Mouse (Mus musculus) embryonic facial prominence, embryonic 14.5 days (tissue): ENCODE data around the gene Spsb3. TPM values are rescaled to one million over a fixed set of nuclear protein-coding genes. Genes with fewer than 3 reads are reported as not detected.

ENCODE experiments used
- ATAC-seq: fragments of 200-750 bp; cut with Nextera tagmentation; 2 replicates; pipeline ENCODE4 v1.8.0; 2017; ENCODE audit warnings: low read depth, moderate number of reproducible peaks, moderate TSS enrichment
- DNase-seq: peaks from one replicate; pipeline ENCODE4 v3.0.0-alpha.2; 2015; ENCODE audit warnings: low spot score
- H3K27ac ChIP-seq: fragments of 300-500 bp; sonication (generic); replicated peaks from 2 replicates; pipeline ENCODE4 v1.5.1; 2014; ENCODE audit warnings: low read depth, mild to moderate bottlenecking, low read length, moderate library complexity
- H3K27me3 ChIP-seq: fragments of 300-500 bp; sonication (generic); replicated peaks from 2 replicates; pipeline ENCODE4 v1.6.1; 2014; ENCODE audit warnings: low read length; ENCODE audit not compliant: control insufficient read depth, insufficient read depth
- H3K36me3 ChIP-seq: fragments of 300-500 bp; sonication (generic); 2 replicates; pipeline ENCODE4 v1.6.1; 2014; ENCODE audit warnings: low read length, mixed read lengths; ENCODE audit not compliant: control insufficient read depth, insufficient read depth
- H3K4me1 ChIP-seq: fragments of 300-500 bp; sonication (generic); 2 replicates; pipeline ENCODE4 v1.6.1; 2014; ENCODE audit warnings: antibody characterized with exemption, low read length; ENCODE audit not compliant: control insufficient read depth, insufficient read depth
- H3K4me2 ChIP-seq: fragments of 300-500 bp; sonication (generic); 2 replicates; pipeline ENCODE4 v1.6.1; 2014; ENCODE audit warnings: low read depth, mild to moderate bottlenecking, low read length, moderate library complexity, mixed read lengths
- H3K4me3 ChIP-seq: fragments of 300-500 bp; sonication (generic); 2 replicates; pipeline ENCODE4 v1.5.1; 2014; ENCODE audit warnings: low read depth, mild to moderate bottlenecking, low read length
- H3K9ac ChIP-seq: fragments of 300-500 bp; sonication (generic); 2 replicates; pipeline ENCODE4 v1.6.1; 2014; ENCODE audit warnings: low read depth, mild to moderate bottlenecking, low read length, moderate library complexity, mixed read lengths
- H3K9me3 ChIP-seq: fragments of 300-500 bp; sonication (generic); 2 replicates; pipeline ENCODE4 v1.6.1; 2016; ENCODE audit warnings: low read length; ENCODE audit not compliant: control insufficient read depth
- WGBS: fragments of 180-500 bp; shearing (Covaris S2); extraction: QIAGEN DNeasy Blood & Tissue Kit; methylation state at CpG from one replicate; pipeline ENCODE4 v1.1.7; 2014; 5-methylcytosine and 5-hydroxymethylcytosine counted together
- polyA plus RNA-seq: library from polyadenylated mRNA; unstranded; fragments of >200 nt; fragmentation: Nextera tagmentation; extraction: Ambion mirVana; gene quantifications from 2 replicates; pipeline ENCODE4 v1.2.1, GENCODE M21; 2014

Gene Spsb3
- polyA plus RNA-seq, 1 experiment from 2014 or later, result 40.8 TPM

- H3K4me3 ChIP-seq, result peak overlapping the region; percentile 88
- no peak for DNase-seq
- H3K36me3 ChIP-seq, result peaks cover 17% of the 10 kb centered on the region
- H3K9me3 ChIP-seq, result no peaks in the 10 kb centered on the region
- ATAC-seq, result peak; percentile 50; the same call in 1 of the 2 replicates
- H3K27me3 ChIP-seq, result peaks cover 9% of the 10 kb centered on the region; the same call in 1 of the 2 replicates
- WGBS, result under 1% methylated on average over 18 of the region's 21 CpGs
- peak overlapping the region; percentile 76 for H3K9ac ChIP-seq
- H3K4me2 ChIP-seq, result peak overlapping the region; percentile 65
- H3K27ac ChIP-seq, result peak overlapping the region; percentile 85
- H3K4me1 ChIP-seq, result peaks cover 13% of the 10 kb centered on the region
Observed at GRCm38 (mm10) chr17:24849733-24850064, 36.7 kb upstream of the Spsb3 start.

GRCm38 (mm10) chr17:24850065-24850772, 36.2 kb upstream of the Spsb3 start, which contains the start of gene Fahd1:
Gene Fahd1 (minus strand): TSS chr17:24850364.
- ATAC-seq (peak; percentile 100), DNase-seq (peak; percentile 99)
- Histone ChIP-seq H3K9me3 (no peaks in the 10 kb centered on the region), H3K4me2 (peak within 1 kb of the TSS; percentile 65), H3K27me3 (peaks cover 9% of the 10 kb centered on the region; the same call in 1 of the 2 replicates), H3K9ac (peak within 1 kb of the TSS; percentile 76), H3K4me3 (peak within 1 kb of the TSS; percentile 88), H3K4me1 (peaks cover 13% of the 10 kb centered on the region), H3K27ac (peak within 1 kb of the TSS; percentile 85), H3K36me3 (peaks cover 19% of the 10 kb centered on the region)
- WGBS, result under 1% methylated on average over 51 of the region's 58 CpGs

- H3K9ac ChIP-seq, result peak overlapping the region; percentile 72
- no peaks in the 10 kb centered on the region for H3K9me3 ChIP-seq
- H3K36me3 ChIP-seq, result peaks cover 22% of the 10 kb centered on the region
- H3K4me2 ChIP-seq, result peak overlapping the region; percentile 65
- 3% methylated on average over 15 of the region's 20 CpGs for WGBS
- H3K27me3 ChIP-seq, result peaks cover 9% of the 10 kb centered on the region; the same call in 1 of the 2 replicates
- H3K4me3 ChIP-seq, result peak overlapping the region; percentile 88
- H3K27ac ChIP-seq, result no peak overlapping the region
- ATAC-seq, result no peak
- H3K4me1 ChIP-seq, result peaks cover 13% of the 10 kb centered on the region
- DNase-seq, result no peak
Observed at GRCm38 (mm10) chr17:24850773-24851127, 35.7 kb upstream of the Spsb3 start.

- peak overlapping the region; percentile 72 for H3K9ac ChIP-seq
- DNase-seq, result no peak
- WGBS, result 74% methylated on average over 10 of the region's 10 CpGs
Observed at GRCm38 (mm10) chr17:24851381-24852125, 34.9 kb upstream of the Spsb3 start.

GRCm38 (mm10) chr17:24855838-24856464, 30.5 kb upstream of the Spsb3 start:
- H3K27ac ChIP-seq, result no peak overlapping the region
- no peak overlapping the region for H3K4me2 ChIP-seq
- DNase-seq, result no peak
- H3K4me1 ChIP-seq, result peaks cover 4% of the 10 kb centered on the region; the same call in 1 of the 2 replicates
- no peak overlapping the region for H3K4me3 ChIP-seq
- WGBS, result 86% methylated on average over 3 of the region's 3 CpGs
- H3K9me3 ChIP-seq, result no peaks in the 10 kb centered on the region
- H3K27me3 ChIP-seq, result peaks cover 9% of the 10 kb centered on the region; the same call in 1 of the 2 replicates
- no peak overlapping the region for H3K9ac ChIP-seq
- H3K36me3 ChIP-seq, result peaks cover 37% of the 10 kb centered on the region
- ATAC-seq, result no peak

More at GRCm38 (mm10) chr17:24851381-24852125, 34.9 kb upstream of the Spsb3 start:
- Histone ChIP-seq H3K4me1 (peaks cover 13% of the 10 kb centered on the region), H3K27ac (no peak overlapping the region), H3K36me3 (peaks cover 24% of the 10 kb centered on the region), H3K4me2 (peak overlapping the region; percentile 65), H3K9me3 (no peaks in the 10 kb centered on the region), H3K4me3 (peak overlapping the region; percentile 88), H3K27me3 (peaks cover 9% of the 10 kb centered on the region; the same call in 1 of the 2 replicates)
- ATAC-seq, result no peak

GRCm38 (mm10) chr17:24856589-24856988, 29.9 kb upstream of the Spsb3 start:
- Histone ChIP-seq H3K4me3 (no peak overlapping the region), H3K36me3 (peaks cover 43% of the 10 kb centered on the region), H3K9me3 (no peaks in the 10 kb centered on the region), H3K27ac (no peak overlapping the region), H3K9ac (no peak overlapping the region), H3K27me3 (peaks cover 3% of the 10 kb centered on the region; the same call in 1 of the 2 replicates), H3K4me1 (no peaks in the 10 kb centered on the region), H3K4me2 (no peak overlapping the region)
- ATAC-seq, result no peak
- WGBS, result 94% methylated on average over 13 of the region's 13 CpGs
- DNase-seq, result no peak

GRCm38 (mm10) chr17:24857831-24858470, 28.5 kb upstream of the Spsb3 start:
- WGBS, result 81% methylated on average over 8 of the region's 8 CpGs
- H3K36me3 ChIP-seq, result peaks cover 53% of the 10 kb centered on the region

GRCm38 (mm10) chr17:24858967-24859366, 27.5 kb upstream of the Spsb3 start:
- no peak for ATAC-seq
- Histone ChIP-seq H3K4me1 (no peaks in the 10 kb centered on the region), H3K4me2 (no peak overlapping the region), H3K27me3 (no peaks in the 10 kb centered on the region), H3K27ac (no peak overlapping the region), H3K9me3 (no peaks in the 10 kb centered on the region), H3K36me3 (peaks cover 51% of the 10 kb centered on the region), H3K9ac (no peak overlapping the region), H3K4me3 (no peak overlapping the region)
- WGBS, result 83% methylated on average over 6 of the region's 6 CpGs
- DNase-seq, result no peak

More at GRCm38 (mm10) chr17:24857831-24858470, 28.5 kb upstream of the Spsb3 start:
- Histone ChIP-seq H3K4me1 (no peaks in the 10 kb centered on the region), H3K4me2 (no peak overlapping the region), H3K4me3 (no peak overlapping the region), H3K9me3 (no peaks in the 10 kb centered on the region), H3K9ac (no peak overlapping the region), H3K27ac (no peak overlapping the region), H3K27me3 (no peaks in the 10 kb centered on the region)
- ATAC-seq (no peak), DNase-seq (no peak)
